Mouse (Mus musculus): ENCODE measurements around the gene Tbc1d10c. TPM values are rescaled to one million over a fixed set of nuclear protein-coding genes. Genes with fewer than 3 reads are reported as not detected.
A peak's percentile ranks its signal among the peaks of the same experiment; 100 is the strongest.

The Tbc1d10c gene
- polyA plus RNA-seq, 1 experiment = 0.98 TPM

DNA sequence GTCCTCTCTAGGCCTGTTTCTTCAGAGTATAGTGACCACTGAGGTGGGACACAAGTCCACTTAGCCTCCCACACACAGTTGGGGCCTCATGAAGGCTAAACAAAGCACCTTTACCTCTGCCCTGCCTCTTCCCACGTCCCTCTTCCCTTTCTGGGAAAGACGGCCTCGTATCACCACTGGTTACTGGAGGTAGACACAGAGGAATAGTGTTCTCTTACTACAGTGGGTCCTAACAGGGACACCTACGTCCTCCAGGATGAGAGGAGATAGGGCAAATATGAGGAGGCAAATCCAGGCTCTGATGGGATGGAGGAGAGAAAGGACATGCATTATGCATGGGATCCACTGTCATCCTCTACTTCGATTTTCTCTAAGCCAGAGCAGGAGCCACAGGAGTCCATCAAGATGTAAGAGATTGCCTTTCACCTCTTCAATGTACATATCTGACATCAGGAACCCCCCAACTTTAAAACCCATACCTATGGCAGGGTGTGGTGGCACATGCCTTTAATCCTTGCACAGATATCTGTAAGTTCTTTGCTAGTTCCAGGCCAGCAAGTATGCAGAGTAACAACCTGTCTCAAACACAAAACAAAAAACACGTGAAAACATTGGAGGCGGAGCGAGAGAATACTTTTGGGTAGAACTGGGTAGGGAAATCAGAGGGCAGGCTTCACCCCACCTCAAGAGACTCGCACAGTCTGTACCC is 43.1 kb downstream of the Tbc1d10c start:
- TF ChIP-seq POLR2A (IDR thresholded peaks at IDR 0.05; ENCODE audit: control insufficient read depth, low read depth, low read length) = no peak
- TF ChIP-seq CTCF (IDR thresholded peaks at IDR 0.05; ENCODE audit: control insufficient read depth, insufficient read depth, insufficient replicate concordance, low read depth, low read length) = no peak
- Histone ChIP-seq H3K27me3 (ENCODE audit: control insufficient read depth, insufficient read depth, low read length) (no peaks in the 10 kb centered on the region), H3K4me1 (ENCODE audit: control insufficient read depth, insufficient read depth, low read length) (peaks cover 17% of the 10 kb centered on the region), H3K4me3 (ENCODE audit: control insufficient read depth, low read depth, low read length) (peak overlapping the region; percentile 85), H3K27ac (ENCODE audit: control insufficient read depth, insufficient read depth, low read depth, low read length) (0 out of 2 replicates have a peak overlapping the region, but pooled peaks have one; percentile 9), H3K36me3 (ENCODE audit: control insufficient read depth, insufficient read depth, low read length) (no peaks in the 10 kb centered on the region)

DNA sequence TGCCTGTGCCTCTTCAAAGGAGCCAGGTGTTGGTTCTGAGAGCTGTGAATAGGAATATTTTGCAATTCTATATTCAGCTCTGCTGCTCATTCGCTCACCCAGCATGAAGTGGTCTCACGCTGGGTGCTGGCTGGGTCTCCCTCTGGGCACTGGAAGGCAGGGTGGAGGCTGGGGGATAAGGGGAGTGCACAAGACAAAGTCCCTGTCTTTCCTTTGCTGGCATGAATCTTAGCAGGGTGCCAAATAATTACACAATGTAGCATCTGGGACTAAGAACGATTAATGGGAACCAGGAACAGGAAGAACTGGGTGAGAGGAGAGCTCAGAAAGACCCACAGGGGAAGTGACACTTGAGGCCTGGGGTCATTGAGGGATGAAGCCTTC is 44.1 kb downstream of the Tbc1d10c start:
- no peak overlapping the region for H3K4me3 ChIP-seq (ENCODE audit: control insufficient read depth, low read depth, low read length)
- no peaks in the 10 kb centered on the region for H3K36me3 ChIP-seq (ENCODE audit: control insufficient read depth, insufficient read depth, low read length)
- no peaks in the 10 kb centered on the region for H3K27me3 ChIP-seq (ENCODE audit: control insufficient read depth, insufficient read depth, low read length)
- peaks cover 17% of the 10 kb centered on the region for H3K4me1 ChIP-seq (ENCODE audit: control insufficient read depth, insufficient read depth, low read length)
- no peak overlapping the region for H3K27ac ChIP-seq (ENCODE audit: control insufficient read depth, insufficient read depth, low read depth, low read length)
- TF ChIP-seq POLR2A (IDR thresholded peaks at IDR 0.05; ENCODE audit: control insufficient read depth, low read depth, low read length) = no peak
- TF ChIP-seq CTCF (IDR thresholded peaks at IDR 0.05; ENCODE audit: control insufficient read depth, insufficient read depth, insufficient replicate concordance, low read depth, low read length) = no peak

DNA sequence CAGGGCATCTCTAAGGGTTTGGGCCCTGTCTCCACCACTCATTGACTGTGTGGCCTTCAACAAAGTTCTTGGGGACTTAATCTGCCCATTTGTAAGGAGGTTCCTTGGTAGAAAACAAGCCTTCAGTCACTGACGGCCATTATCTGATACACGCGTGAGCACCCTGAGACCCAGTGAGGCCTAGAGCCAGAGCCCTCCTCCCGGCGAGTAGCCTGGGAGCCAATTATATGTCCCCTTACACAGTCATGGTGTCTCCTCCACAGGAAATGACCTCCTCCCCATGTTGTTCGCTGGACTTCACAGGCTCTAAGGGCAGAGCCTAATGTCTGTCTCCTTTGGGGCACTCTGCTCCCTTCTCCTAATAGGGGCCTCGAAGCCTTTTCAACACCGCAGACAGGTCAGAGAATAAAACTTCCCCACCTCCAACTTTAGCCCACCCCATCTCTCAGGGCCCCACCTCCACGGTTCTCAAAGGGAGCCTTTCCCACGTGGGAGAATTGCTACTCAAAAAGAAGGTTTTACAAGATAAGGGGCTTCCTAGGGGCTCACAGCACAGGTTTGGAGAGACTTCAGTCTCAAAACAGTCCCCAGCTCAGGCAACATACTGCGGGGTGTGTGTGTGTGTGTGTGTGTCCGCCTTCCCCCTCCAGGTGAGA is 44.6 kb downstream of the Tbc1d10c start:
- Histone ChIP-seq H3K27ac (ENCODE audit: control insufficient read depth, insufficient read depth, low read depth, low read length) (no peak overlapping the region), H3K4me1 (ENCODE audit: control insufficient read depth, insufficient read depth, low read length) (peaks cover 17% of the 10 kb centered on the region), H3K36me3 (ENCODE audit: control insufficient read depth, insufficient read depth, low read length) (no peaks in the 10 kb centered on the region), H3K4me3 (ENCODE audit: control insufficient read depth, low read depth, low read length) (no peak overlapping the region), H3K27me3 (ENCODE audit: control insufficient read depth, insufficient read depth, low read length) (no peaks in the 10 kb centered on the region)
- TF ChIP-seq CTCF (IDR thresholded peaks at IDR 0.05; ENCODE audit: control insufficient read depth, insufficient read depth, insufficient replicate concordance, low read depth, low read length) (no peak), POLR2A (IDR thresholded peaks at IDR 0.05; ENCODE audit: control insufficient read depth, low read depth, low read length) (no peak)

DNA sequence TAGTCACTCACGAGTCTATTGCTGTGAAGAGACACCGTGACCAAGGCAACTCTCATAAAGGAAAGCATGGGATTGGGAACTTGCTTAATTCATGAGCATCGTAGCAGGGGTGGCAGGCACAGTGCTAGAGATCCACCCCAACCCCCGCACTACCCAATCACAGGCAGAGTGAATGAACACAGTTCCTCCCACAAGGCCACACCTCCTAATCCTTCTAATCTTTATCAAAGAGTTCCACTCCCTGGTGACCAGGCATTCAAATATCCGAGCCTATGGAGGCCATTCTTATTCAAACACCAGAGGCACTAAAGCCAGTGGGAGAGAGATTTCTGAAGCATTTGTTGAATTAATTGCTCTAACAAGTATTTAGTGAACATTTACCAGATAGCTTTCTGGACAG is 45.1 kb downstream of the Tbc1d10c start:
- Histone ChIP-seq H3K4me3 (ENCODE audit: control insufficient read depth, low read depth, low read length) (no peak overlapping the region), H3K27ac (ENCODE audit: control insufficient read depth, insufficient read depth, low read depth, low read length) (no peak overlapping the region), H3K36me3 (ENCODE audit: control insufficient read depth, insufficient read depth, low read length) (no peaks in the 10 kb centered on the region), H3K4me1 (ENCODE audit: control insufficient read depth, insufficient read depth, low read length) (peaks cover 17% of the 10 kb centered on the region), H3K27me3 (ENCODE audit: control insufficient read depth, insufficient read depth, low read length) (no peaks in the 10 kb centered on the region)
- TF ChIP-seq POLR2A (IDR thresholded peaks at IDR 0.05; ENCODE audit: control insufficient read depth, low read depth, low read length) = no peak
- TF ChIP-seq CTCF (IDR thresholded peaks at IDR 0.05; ENCODE audit: control insufficient read depth, insufficient read depth, insufficient replicate concordance, low read depth, low read length) = no peak

DNA sequence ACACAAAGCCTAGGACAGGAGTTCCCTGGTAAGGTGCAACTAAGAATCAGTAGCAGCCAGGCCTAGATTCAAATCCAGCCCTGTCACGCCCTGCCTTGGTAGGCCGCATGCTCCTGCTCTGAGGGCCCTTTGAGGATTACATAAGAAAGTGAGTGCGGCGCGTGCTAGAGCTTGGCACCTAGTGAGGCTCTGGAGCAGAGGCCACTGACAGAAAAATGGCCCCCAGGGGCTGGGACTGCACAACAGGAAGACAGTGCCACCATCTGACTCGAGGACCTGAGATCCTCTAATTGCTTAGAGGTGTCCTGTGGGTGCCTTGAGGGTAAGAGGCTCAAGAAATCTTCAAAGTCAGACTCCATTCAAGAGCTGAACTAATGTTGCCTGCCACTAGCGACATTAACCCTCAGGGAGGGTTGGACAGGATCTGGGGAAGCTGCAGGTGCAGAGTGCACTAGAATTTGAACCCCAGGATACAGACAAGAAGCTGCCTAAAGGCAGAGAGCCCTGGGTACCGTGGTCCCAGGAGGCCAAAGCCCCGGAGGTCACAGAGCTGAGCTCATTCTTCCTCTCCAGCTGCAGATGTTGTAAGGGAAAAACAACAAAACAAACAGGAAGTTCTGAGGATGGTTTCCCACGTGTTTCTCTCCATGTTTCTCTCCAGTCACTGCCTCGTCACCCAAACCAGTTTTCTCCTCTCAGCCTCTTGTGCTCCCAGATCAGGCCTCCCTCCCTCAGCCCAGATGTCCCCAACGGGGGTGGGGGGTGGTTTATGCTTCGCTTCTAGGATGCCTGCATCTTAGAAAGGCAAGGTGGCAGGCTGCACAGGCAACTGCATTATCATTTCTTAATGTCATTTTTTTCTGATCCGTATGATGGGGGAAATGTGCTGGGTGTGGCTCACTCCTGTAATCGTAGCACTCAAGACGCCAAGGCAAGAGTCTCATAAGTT is 46.3 kb downstream of the Tbc1d10c start:
- no peak overlapping the region for H3K4me3 ChIP-seq (ENCODE audit: control insufficient read depth, low read depth, low read length)
- H3K4me1 ChIP-seq (ENCODE audit: control insufficient read depth, insufficient read depth, low read length) = peaks cover 14% of the 10 kb centered on the region
- TF ChIP-seq POLR2A (IDR thresholded peaks at IDR 0.05; ENCODE audit: control insufficient read depth, low read depth, low read length) (no peak), CTCF (IDR thresholded peaks at IDR 0.05; ENCODE audit: control insufficient read depth, insufficient read depth, insufficient replicate concordance, low read depth, low read length) (no peak)
- H3K27me3 ChIP-seq (ENCODE audit: control insufficient read depth, insufficient read depth, low read length) = no peaks in the 10 kb centered on the region
- no peaks in the 10 kb centered on the region for H3K36me3 ChIP-seq (ENCODE audit: control insufficient read depth, insufficient read depth, low read length)
- no peak overlapping the region for H3K27ac ChIP-seq (ENCODE audit: control insufficient read depth, insufficient read depth, low read depth, low read length)

DNA sequence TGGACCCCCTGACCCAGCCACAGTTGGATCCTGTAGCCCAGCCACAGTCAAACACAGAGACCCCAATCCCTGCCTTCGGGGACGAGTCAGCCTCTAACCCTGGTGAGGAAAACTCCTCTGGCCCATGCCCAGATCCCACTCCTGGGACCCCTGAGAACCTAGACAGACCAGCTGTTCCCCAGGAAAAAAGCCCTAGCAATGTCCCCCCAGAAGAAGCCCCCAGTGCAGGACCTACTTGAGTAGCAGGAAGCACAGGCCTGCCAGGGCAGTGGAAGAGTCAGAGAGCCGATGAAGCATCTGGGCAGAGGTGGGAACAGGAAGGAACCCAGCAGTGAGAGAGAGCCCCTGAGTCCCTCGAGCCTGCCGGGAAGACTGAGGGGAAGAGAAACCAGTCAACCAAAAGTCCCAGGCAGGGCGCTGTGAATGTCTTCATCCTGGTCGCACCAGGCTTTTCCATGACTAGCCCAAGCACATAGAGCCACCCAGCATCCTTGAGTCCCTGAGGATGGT is 47.3 kb downstream of the Tbc1d10c start, which contains the start of gene Cabp4:
Cabp4 (minus strand) TSS at position 275 of the 510 bp plus-strand sequence.
- no peak for TF ChIP-seq CTCF (IDR thresholded peaks at IDR 0.05; ENCODE audit: control insufficient read depth, insufficient read depth, insufficient replicate concordance, low read depth, low read length)
- Histone ChIP-seq H3K27me3 (ENCODE audit: control insufficient read depth, insufficient read depth, low read length) (no peaks in the 10 kb centered on the region), H3K4me1 (ENCODE audit: control insufficient read depth, insufficient read depth, low read length) (peaks cover 11% of the 10 kb centered on the region), H3K4me3 (ENCODE audit: control insufficient read depth, low read depth, low read length) (no peak within 1 kb of the TSS), H3K36me3 (ENCODE audit: control insufficient read depth, insufficient read depth, low read length) (no peaks in the 10 kb centered on the region), H3K27ac (ENCODE audit: control insufficient read depth, insufficient read depth, low read depth, low read length) (no peak within 1 kb of the TSS)
